Mouse (Mus musculus) liver, adult 2 months (tissue): Measurements from ENCODE around the gene Eea1.

Source experiments
- CTCF ChIP-seq: fragments of 200-500 bp; IDR thresholded peaks from 2 replicates; pipeline ENCODE4 v1.5.1; 2011; ENCODE audit warnings: low read depth, low read length, control low read depth
- POLR2A ChIP-seq: fragments of 200-500 bp; IDR thresholded peaks from 2 replicates; pipeline ENCODE4 v1.6.1; 2011; ENCODE audit warnings: low read length, control low read depth; ENCODE audit not compliant: insufficient read depth; ENCODE audit errors: extremely low read depth

GRCm38 (mm10) chr10:95971942-95972341, 31.5 kb downstream of the Eea1 start:
- TF ChIP-seq CTCF (no peak), POLR2A (no peak)
